Mouse (Mus musculus) heart, postnatal 0 days (tissue): ENCODE results near the gene Troap.

Experiments
- CTCF ChIP-seq: IDR thresholded peaks from 2 replicates; pipeline ENCODE4 v1.5.1; 2016; ENCODE audit warnings: antibody characterized with exemption, control low read depth, low read depth
- EP300 ChIP-seq: IDR thresholded peaks from 2 replicates; pipeline ENCODE4 v1.6.1; 2016; ENCODE audit warnings: antibody characterized with exemption, low read depth

DNA sequence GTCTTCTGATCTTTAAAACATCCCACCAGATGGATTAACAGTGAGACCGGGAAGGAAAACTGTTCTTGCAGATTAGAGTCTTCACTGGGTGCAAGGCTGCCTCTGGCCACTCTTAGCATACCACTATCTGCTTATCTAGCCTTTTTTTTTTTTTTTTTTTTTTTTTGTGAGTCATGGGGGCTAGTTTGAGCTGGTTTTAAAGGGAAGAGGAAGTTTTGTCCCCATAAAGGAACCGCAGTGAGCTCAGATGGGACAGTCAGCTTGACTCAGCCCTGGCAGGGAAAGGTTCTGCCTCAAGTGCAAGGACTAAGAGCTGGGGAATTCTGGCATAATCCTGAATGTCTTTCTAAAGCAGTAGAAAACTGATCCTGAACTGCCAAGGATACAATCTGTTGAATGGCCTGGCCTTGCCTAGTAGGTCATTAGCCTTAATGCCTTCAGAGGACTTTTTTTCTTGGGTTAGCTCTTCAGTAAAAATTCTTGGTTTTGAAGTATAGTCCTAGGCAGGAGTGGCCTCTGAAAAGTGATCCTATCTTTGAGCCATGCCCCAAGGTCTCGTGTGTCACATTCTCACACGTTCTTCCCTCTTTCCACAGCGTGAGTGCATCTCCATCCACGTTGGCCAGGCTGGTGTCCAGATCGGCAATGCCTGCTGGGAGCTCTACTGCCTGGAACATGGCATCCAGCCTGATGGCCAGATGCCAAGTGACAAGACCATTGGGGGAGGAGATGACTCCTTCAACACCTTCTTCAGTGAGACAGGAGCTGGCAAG, 40.7 kb upstream of the Troap start:
- TF ChIP-seq CTCF (no peak), EP300 (no peak)
